Mouse (Mus musculus) forebrain, embryonic 10.5 days (tissue): Measurements from ENCODE around the gene Vcl. TPM values are rescaled to one million over a fixed set of nuclear protein-coding genes. Genes with fewer than 3 reads are reported as not detected.
A peak's percentile ranks its signal among the peaks of the same experiment; 100 is the strongest.

Source experiments
- DNase-seq: peaks from one replicate; pipeline ENCODE4 v3.0.0-alpha.2; 2017; ENCODE audit warnings: low spot score; ENCODE audit errors: extremely low spot score
- H3K27ac ChIP-seq: fragments of 300-500 bp; sonication (generic); 2 replicates; pipeline ENCODE4 v1.5.1; 2016; ENCODE audit warnings: mild to moderate bottlenecking
- H3K27me3 ChIP-seq: fragments of 300-500 bp; sonication (generic); 2 replicates; pipeline ENCODE4 v1.6.1; 2016; ENCODE audit warnings: mild to moderate bottlenecking; ENCODE audit not compliant: poor library complexity, severe bottlenecking
- H3K36me3 ChIP-seq: fragments of 300-500 bp; sonication (generic); replicated peaks from 2 replicates; pipeline ENCODE4 v1.6.1; 2016; ENCODE audit warnings: mild to moderate bottlenecking, moderate library complexity
- H3K4me1 ChIP-seq: fragments of 300-500 bp; sonication (generic); 2 replicates; pipeline ENCODE4 v1.6.1; 2016
- H3K4me3 ChIP-seq: fragments of 300-500 bp; sonication (generic); 2 replicates; pipeline ENCODE4 v1.5.1; 2016; ENCODE audit warnings: mild to moderate bottlenecking, moderate library complexity
- H3K9me3 ChIP-seq: fragments of 300-500 bp; sonication (generic); 2 replicates; pipeline ENCODE4 v1.6.1; 2016; ENCODE audit warnings: mild to moderate bottlenecking, moderate library complexity
- WGBS: fragments of 180-500 bp; shearing (Covaris S2); methylation state at CpG from one replicate; pipeline ENCODE4 v1.1.7; 2016; 5-methylcytosine and 5-hydroxymethylcytosine counted together
- polyA plus RNA-seq: library from polyadenylated mRNA; unstranded; fragments of >200 nt; fragmentation: Nextera tagmentation; extraction: Ambion mirVana; gene quantifications from 2 replicates; pipeline ENCODE4 v1.2.1, GENCODE M21; 2016

Gene Vcl
- polyA plus RNA-seq, 1 experiment from 2014 or later, result 30.7 TPM

DNA sequence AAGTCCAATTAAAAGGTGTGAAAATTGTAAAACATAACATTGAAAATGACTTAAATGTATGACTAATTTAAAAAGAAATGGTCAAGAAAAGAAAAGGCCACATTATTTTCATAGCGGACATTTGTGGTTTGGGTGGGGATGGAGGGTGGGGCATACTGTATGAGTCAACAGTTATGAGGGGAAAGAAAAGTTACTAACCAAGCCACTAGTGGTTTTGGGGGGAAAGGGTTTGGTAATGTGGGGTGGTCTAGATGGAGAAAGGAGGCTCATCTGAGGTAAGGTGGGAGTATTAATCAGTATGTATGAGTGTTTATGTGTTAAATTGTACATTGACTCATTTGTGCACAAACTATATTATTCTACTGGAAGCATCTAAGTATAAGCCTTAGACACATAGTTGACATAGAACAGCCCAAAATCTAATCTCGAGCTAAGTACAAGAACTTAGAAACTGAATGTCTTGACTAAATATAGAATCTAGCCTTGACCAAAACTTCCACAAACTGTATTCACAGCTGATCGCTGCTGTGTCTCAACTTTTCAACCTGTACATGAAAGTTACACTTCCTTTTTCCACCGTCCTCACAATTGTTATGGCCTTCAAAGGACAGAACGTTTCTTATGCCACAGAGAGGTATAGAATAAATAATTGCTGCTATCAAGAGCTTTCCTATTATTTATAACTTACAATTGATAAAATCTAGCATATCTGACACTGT, 5.0 kb upstream of the Vcl start:
- H3K4me1 ChIP-seq, result peaks cover 6% of the 10 kb centered on the region; the same call in 1 of the 2 replicates
- WGBS, result 89% methylated on average over 5 of the region's 5 CpGs

DNA sequence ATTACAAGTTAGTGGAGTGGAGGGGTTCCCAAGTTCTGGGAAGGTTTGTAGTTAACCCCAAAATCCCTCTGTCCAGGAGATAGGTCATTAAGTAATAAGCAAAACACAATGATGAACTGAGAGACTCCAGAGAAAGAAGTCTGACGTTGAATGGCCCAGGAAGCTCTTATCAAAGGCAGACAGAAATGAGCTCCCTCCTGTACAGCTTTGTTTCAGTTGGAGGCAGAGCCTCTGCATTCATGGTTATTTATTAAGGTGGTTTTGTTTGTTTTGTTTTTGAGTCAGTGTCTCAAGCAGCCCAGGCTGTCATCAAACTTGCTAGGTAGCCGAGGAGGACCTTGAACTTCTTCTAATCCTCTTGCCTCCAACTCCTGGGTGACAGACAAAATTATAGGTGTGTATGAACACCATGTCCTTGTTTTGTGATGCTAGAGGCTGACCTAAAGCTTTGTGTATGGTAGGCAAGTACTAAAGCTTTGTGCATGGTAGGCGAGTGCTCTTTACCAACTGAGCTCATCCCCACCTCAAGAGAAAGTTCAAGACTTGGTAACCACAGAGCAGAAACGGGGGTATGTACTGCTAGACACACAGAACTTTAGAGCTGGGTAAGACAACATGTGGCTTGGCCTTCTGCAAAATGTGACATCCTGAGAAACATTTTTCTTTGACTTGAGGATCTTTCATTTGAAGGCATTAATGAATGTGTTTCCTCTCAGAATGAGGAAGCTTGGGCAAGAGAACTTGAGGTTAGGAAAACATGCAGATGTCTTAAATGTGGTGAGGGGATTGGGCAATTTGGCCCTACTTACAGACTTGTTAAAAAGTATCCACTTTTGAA, 1.5 kb upstream of the Vcl start:
- Histone ChIP-seq H3K9me3 (no peaks in the 10 kb centered on the region), H3K27me3 (peaks cover 15% of the 10 kb centered on the region), H3K27ac (no peak overlapping the region), H3K36me3 (no peaks in the 10 kb centered on the region), H3K4me3 (no peak overlapping the region), H3K4me1 (peaks cover 25% of the 10 kb centered on the region)
- 85% methylated on average over 4 of the region's 4 CpGs for WGBS
- DNase-seq, result no peak

More for the DNA sequence above, 5.0 kb upstream of the Vcl start:
- Histone ChIP-seq H3K36me3 (no peaks in the 10 kb centered on the region), H3K9me3 (no peaks in the 10 kb centered on the region), H3K27me3 (peaks cover 8% of the 10 kb centered on the region), H3K27ac (no peak overlapping the region), H3K4me3 (no peak overlapping the region)
- DNase-seq, result no peak

DNA sequence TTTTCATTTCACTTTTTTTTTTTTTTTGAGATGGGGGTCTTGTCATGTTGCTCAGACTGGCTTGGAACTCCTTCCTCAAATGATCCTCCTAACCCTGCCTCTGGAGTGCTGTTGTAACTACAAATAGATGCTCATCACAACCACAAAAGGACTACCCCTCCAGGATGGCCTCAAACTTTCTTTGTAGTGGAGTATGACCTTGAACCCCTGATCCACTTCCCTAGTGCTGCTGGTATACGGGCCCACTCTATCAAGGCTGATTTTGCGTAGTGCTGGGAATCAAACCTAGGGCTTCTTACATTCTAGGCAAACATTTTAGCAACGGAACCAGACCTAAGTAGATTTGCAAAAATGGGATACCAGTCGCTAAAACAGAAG, 901 bp upstream of the Vcl start:
- Histone ChIP-seq H3K4me1 (peaks cover 25% of the 10 kb centered on the region), H3K4me3 (peak overlapping the region; percentile 85), H3K9me3 (no peaks in the 10 kb centered on the region), H3K36me3 (no peaks in the 10 kb centered on the region), H3K27ac (peak overlapping the region; percentile 92), H3K27me3 (peaks cover 15% of the 10 kb centered on the region)
- peak; percentile 16 for DNase-seq
- 16% methylated on average over 4 of the region's 4 CpGs for WGBS

DNA sequence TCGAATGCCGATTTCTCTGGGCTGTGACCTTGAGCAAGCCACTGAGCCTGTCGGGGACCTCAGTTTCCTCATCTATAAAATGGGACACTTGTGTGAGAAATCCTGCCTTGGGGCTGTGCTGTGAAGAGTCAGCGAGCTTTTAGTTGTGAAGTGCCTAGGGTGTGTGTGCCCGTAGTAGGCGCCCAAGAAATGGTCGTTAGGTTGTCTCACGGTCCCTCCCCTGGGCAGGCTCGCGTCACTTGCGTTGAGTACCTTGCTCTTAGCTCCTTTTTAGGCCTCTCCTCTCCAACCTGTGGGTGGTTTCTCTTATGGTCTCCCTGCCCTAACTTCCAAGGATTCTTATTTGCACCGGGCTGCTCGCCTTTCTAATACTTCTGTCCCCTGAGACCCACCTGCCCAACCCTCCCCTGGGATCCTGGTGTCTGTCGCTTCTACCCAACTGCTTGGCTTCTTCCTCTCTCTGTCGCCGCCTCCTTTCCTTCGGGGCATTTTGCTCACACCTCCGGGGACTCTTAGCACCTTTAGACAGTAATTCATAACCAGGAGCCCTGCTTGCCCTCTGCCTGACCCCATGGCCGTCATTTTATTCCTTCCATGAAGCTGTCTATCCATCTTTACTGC, 726 bp downstream of the Vcl start:
- Histone ChIP-seq H3K27me3 (peaks cover 15% of the 10 kb centered on the region), H3K9me3 (no peaks in the 10 kb centered on the region), H3K4me1 (peaks cover 25% of the 10 kb centered on the region), H3K4me3 (peak overlapping the region; percentile 85), H3K27ac (peak overlapping the region; percentile 92), H3K36me3 (no peaks in the 10 kb centered on the region)
- no peak for DNase-seq
- WGBS, result under 1% methylated on average over 19 of the region's 19 CpGs

DNA sequence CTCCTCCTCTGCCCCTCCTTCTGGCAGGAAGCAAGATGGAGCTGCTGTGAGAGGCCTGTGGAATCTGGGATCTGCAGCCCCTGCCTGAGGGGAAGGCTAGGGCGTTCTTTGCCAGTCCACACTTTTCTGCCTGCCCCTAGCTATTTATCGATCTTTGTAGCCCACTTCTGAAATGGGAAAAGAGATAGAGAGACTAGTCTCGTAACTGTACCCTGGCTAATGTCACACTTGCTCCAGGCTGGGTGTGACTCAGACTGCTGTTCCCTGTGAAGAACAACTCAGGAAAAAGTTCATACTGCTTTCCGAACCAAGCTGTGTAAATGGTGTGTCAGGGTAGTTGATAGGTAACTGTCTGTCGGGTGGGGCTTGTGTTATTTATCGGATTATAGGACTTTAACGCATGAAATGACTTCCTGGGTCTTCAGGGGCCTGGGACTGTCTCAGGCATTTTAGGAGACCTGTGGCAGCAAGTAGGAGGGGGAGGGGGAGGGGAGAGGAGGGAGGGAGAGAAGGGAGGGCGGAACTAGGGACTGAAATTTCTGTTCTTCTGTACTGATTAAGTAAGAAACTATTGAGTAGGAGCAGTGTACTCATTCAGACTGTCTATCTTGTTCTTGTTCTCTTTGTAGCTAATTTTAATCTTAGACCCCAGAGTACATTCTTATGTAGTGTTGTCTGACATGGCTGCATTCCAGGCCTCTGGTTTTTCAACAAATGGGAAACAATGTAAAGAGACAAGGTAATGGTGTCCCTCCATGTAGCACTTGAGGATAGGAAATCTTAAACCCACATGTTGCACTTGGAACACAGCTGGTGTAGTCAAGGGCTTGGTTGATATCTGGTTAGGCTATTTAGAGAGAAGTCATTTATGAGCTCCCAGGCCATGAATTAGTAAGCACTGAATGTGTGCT, 1.5 kb downstream of the Vcl start:
- Histone ChIP-seq H3K4me1 (peaks cover 25% of the 10 kb centered on the region), H3K36me3 (no peaks in the 10 kb centered on the region), H3K27me3 (peaks cover 15% of the 10 kb centered on the region), H3K27ac (peak overlapping the region; percentile 92), H3K9me3 (no peaks in the 10 kb centered on the region), H3K4me3 (peak overlapping the region; percentile 85)
- 40% methylated on average over 8 of the region's 8 CpGs for WGBS
- peak; percentile 17 for DNase-seq

DNA sequence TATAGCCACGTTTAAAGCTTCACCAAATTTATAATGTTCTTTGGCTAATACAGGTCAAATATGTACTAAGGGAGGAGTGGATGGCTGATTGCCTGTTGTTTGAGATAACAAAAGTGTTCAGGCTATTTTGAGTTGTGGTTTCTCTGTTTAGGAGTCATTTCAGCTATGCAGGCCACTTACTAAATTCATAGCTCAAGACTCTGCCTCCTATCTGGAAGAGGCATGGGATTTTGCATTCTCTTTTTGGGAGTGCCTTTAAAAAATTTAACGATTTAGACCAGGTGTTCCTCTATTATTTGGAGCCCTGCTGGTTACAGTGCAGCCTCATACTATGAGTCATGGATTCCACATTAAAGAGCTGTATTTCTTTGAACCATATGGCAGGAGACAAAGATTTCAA, 9.2 kb downstream of the Vcl start:
- Histone ChIP-seq H3K27ac (no peak overlapping the region), H3K9me3 (no peaks in the 10 kb centered on the region), H3K4me1 (no peaks in the 10 kb centered on the region), H3K4me3 (no peak overlapping the region), H3K27me3 (no peaks in the 10 kb centered on the region), H3K36me3 (no peaks in the 10 kb centered on the region)
- WGBS, result 80% methylated on average over 2 of the region's 2 CpGs
- no peak for DNase-seq

DNA sequence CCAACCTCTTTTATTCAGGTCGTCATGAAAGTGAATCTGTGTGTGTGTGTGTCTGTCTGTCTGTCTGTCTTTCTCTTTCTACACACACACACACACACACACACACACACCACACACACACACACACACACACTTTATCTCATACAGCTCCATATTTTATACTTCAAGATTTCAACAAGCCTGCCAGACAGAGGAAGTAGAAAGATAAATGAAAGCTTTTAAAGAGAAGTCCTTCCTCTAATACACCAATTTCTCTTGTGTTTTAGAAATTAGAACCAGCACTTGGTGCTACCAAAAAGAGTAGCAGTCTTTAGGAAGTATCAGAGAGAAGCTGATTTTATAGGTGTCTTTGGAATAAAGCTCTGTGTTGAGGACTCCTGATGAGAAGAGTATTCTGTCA, 9.7 kb downstream of the Vcl start:
- 80% methylated on average over 1 of the region's 1 CpGs for WGBS
- DNase-seq, result no peak
- Histone ChIP-seq H3K4me1 (no peaks in the 10 kb centered on the region), H3K27ac (no peak overlapping the region), H3K9me3 (no peaks in the 10 kb centered on the region), H3K4me3 (no peak overlapping the region), H3K36me3 (no peaks in the 10 kb centered on the region), H3K27me3 (no peaks in the 10 kb centered on the region)

DNA sequence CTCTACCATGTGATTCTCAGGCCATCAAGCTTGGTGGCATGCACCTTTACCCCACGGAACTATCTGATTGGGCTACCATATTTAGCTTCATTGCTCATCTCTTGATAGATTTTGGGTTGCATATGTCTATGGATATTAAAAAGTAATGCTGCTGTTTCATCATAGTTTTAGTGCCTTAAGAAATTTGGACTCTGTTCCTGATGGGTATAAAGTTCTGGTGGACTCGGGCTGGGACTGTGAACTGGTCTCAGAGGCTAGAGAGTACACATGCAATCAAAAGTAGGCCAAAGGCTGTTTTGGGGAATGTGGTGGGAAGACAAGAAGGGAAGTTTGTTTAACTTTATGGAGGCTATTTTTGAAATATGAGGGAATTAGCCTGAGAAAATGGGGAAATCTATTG, 16.1 kb downstream of the Vcl start:
- Histone ChIP-seq H3K27me3 (no peaks in the 10 kb centered on the region), H3K9me3 (no peaks in the 10 kb centered on the region), H3K27ac (no peak overlapping the region), H3K36me3 (no peaks in the 10 kb centered on the region), H3K4me1 (no peaks in the 10 kb centered on the region), H3K4me3 (no peak overlapping the region)
- DNase-seq, result no peak
- WGBS, result 91% methylated on average over 2 of the region's 2 CpGs

DNA sequence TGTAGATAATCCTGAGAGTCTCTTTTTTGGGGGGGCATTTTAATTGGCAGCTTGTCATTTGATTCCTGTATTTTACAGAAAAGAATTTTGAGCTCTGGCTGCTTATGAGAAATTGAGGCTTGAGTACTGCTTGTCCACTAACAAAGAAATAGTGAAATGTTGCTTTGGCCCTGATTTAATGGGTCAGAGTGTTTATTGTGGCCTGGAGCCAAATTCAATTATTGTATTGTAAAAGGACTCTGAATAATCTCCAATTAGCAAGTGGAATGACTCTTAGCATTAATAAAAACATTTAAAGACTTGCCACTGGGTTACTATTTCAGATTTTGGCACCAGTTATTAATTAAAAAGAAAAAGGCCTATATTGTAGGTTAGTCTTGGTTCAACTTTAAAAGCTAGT, 26.8 kb downstream of the Vcl start:
- peaks cover 4% of the 10 kb centered on the region; the same call in 1 of the 2 replicates for H3K36me3 ChIP-seq
- no peak overlapping the region for H3K4me3 ChIP-seq
- no peaks in the 10 kb centered on the region for H3K27me3 ChIP-seq
- DNase-seq, result no peak
- H3K9me3 ChIP-seq, result no peaks in the 10 kb centered on the region
- H3K4me1 ChIP-seq, result peaks cover 27% of the 10 kb centered on the region
- no peak overlapping the region for H3K27ac ChIP-seq

DNA sequence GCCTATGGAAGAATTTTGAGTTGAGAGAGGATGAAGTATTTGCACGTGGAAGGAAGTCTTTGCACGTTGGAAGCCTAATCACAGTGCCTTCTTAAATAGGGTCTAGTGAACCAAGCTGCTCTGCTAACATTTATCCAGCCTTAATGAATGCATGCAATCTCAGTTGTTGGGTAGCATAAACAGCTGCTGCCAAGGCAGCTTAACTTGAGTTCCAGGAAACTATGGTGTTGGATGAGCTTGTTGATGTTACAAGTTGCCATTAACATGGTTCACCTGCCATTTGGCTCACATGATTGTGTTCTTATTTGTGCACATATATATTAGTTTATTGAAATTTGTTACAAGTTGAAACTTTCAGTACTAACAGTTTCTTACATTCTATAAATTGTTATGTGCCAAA, 29.8 kb downstream of the Vcl start:
- no peaks in the 10 kb centered on the region for H3K9me3 ChIP-seq
- 74% methylated on average over 2 of the region's 2 CpGs for WGBS
- no peaks in the 10 kb centered on the region for H3K27me3 ChIP-seq
- no peak for DNase-seq
- H3K4me1 ChIP-seq, result peaks cover 27% of the 10 kb centered on the region
- H3K27ac ChIP-seq, result no peak overlapping the region
- no peak overlapping the region for H3K4me3 ChIP-seq
- peaks cover 4% of the 10 kb centered on the region; the same call in 1 of the 2 replicates for H3K36me3 ChIP-seq

DNA sequence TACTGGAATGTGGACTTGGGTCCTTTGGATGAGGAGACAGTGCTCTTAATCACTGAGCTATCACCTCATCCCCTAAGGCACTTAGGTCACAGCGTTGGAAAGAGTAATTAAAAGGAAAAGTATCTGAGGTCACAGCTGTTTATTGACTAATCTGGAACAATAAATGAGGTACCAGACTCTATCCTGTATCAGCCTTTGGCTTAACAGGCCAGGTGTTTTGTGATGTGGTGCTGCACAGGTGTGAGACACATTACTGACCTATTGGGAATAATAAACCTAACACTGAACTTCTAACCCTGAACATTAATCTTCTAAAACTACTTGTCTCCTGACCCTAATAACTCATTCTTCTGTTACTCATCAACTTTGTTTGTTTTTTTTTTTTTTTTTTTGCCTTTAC, 33.3 kb downstream of the Vcl start:
- Histone ChIP-seq H3K27me3 (no peaks in the 10 kb centered on the region), H3K4me3 (no peak overlapping the region), H3K4me1 (peaks cover 17% of the 10 kb centered on the region; the same call in 1 of the 2 replicates), H3K36me3 (no peaks in the 10 kb centered on the region), H3K27ac (no peak overlapping the region), H3K9me3 (no peaks in the 10 kb centered on the region)
- no peak for DNase-seq
- WGBS, result 85% methylated on average over 1 of the region's 1 CpGs

DNA sequence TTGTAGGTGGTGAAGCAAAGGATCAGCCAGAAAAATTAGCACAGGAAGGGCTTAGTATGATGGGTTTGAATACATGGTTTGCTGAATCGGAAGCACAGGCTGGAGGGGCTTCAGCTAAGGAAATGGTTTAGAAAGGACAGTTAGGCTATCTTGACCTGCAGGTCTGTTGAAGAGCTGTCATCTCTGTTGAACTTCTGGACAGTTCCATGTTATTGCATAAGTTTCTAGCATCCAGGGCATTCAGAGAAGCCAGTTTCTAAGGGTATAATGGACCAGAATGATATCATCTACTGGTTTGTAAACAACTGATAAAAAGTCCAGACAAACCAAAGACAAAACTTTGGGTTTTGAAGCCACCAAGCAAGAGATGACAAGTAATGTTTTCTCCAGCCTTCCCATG, 33.7 kb downstream of the Vcl start:
- Histone ChIP-seq H3K36me3 (no peaks in the 10 kb centered on the region), H3K27me3 (no peaks in the 10 kb centered on the region), H3K9me3 (no peaks in the 10 kb centered on the region), H3K27ac (no peak overlapping the region), H3K4me3 (no peak overlapping the region), H3K4me1 (peaks cover 17% of the 10 kb centered on the region; the same call in 1 of the 2 replicates)
- WGBS, result 88% methylated on average over 1 of the region's 1 CpGs
- DNase-seq, result no peak
